Mouse (Mus musculus): ENCODE results near the gene Anp32a. TPM values are rescaled to one million over a fixed set of nuclear protein-coding genes. Genes with fewer than 3 reads are reported as not detected.
A peak's percentile ranks its signal among the peaks of the same experiment; 100 is the strongest.

Anp32a gene
- polyA plus RNA-seq, 1 experiment from 2014 or later: 194 TPM

DNA sequence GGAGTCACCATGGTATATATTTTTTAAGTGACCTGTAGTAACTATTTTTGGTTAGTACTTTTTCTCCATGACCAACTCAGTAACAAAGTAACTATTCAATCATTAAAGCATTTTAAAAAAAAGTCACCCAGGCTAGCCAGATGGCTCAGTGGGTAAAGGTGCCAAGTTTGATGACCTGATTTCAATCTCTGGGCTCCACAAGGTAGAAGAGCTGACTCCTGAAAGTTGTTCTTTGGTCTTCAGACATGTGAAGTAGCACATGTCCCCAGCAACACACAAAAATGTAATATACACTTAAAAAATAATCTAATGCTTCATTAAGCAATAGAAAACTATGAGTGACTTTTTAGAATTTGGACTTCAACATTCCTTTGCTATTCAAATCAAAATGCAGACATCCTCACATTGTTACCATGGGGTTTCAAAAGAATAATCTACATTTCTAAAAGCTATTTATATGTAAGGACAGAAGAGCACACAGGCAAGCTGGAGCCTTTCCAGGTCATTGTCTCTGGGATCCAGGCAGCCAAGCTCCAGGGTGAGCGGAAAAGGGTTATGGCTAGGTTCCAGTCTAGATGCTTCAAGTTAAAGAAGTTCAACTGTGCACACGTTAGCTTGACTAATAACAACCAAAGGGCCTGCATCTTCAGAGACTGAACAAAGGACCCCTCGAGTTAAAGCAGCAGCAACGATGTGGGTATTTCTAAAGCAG is 3.0 kb upstream of the Anp32a start:
- H3K4me1 ChIP-seq (ENCODE audit: control insufficient read depth, insufficient read depth, low read length): peaks cover 3% of the 10 kb centered on the region; the same call in 1 of the 2 replicates
- H3K27ac ChIP-seq (ENCODE audit: low read depth, low read length): no peak overlapping the region
- no peaks in the 10 kb centered on the region for H3K36me3 ChIP-seq (ENCODE audit: control insufficient read depth, insufficient read depth, low read length)
- H3K9ac ChIP-seq (ENCODE audit: low read length): no peak overlapping the region
- H3K9me3 ChIP-seq (ENCODE audit: control insufficient read depth, low read length): peaks cover 3% of the 10 kb centered on the region; the same call in 1 of the 2 replicates
- ATAC-seq (ENCODE audit: low FRiP score): no peak
- no peaks in the 10 kb centered on the region for H3K27me3 ChIP-seq (ENCODE audit: control insufficient read depth, insufficient read depth, low read length)
- H3K4me2 ChIP-seq: no peak overlapping the region
- H3K4me3 ChIP-seq (ENCODE audit: low read depth, low read length): no peak overlapping the region
- no peak for DNase-seq (ENCODE audit: low spot score, missing footprints)
- 77% methylated on average over 4 of the region's 4 CpGs for WGBS

DNA sequence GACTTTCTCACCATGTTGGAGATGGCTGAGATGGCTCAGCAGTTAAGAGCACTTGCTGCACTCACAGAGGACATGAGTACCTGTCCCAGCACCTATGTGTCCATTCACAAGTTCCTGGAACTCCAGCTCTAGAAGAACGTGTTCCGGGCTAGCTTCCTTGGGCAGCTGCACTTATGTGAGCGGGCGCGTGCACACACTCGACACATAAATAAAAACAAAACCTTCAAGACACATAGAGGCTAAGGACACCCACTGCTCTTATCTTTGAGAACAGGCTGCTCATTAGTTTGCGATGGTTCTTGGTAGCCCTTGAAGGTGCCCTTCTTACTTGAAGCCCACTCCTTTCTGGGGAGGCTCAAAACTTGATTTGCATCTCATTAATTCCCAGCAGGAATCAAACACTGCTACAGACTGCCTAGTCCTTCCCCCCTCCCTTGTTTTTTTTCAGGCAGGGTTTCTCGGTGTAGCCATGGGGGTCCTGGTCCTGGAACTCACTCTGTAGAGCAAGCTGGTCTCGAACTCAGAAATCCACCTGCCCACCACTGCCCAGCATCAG is 2.4 kb upstream of the Anp32a start:
- DNase-seq (ENCODE audit: low spot score, missing footprints): no peak
- ATAC-seq (ENCODE audit: low FRiP score): no peak
- no peaks in the 10 kb centered on the region for H3K36me3 ChIP-seq (ENCODE audit: control insufficient read depth, insufficient read depth, low read length)
- H3K4me1 ChIP-seq (ENCODE audit: control insufficient read depth, insufficient read depth, low read length): peaks cover 3% of the 10 kb centered on the region; the same call in 1 of the 2 replicates
- H3K27ac ChIP-seq (ENCODE audit: low read depth, low read length): no peak overlapping the region
- 73% methylated on average over 9 of the region's 9 CpGs for WGBS
- H3K9ac ChIP-seq (ENCODE audit: low read length): no peak overlapping the region
- H3K9me3 ChIP-seq (ENCODE audit: control insufficient read depth, low read length): peaks cover 3% of the 10 kb centered on the region; the same call in 1 of the 2 replicates
- no peak overlapping the region for H3K4me2 ChIP-seq
- no peak overlapping the region for H3K4me3 ChIP-seq (ENCODE audit: low read depth, low read length)
- H3K27me3 ChIP-seq (ENCODE audit: control insufficient read depth, insufficient read depth, low read length): no peaks in the 10 kb centered on the region

DNA sequence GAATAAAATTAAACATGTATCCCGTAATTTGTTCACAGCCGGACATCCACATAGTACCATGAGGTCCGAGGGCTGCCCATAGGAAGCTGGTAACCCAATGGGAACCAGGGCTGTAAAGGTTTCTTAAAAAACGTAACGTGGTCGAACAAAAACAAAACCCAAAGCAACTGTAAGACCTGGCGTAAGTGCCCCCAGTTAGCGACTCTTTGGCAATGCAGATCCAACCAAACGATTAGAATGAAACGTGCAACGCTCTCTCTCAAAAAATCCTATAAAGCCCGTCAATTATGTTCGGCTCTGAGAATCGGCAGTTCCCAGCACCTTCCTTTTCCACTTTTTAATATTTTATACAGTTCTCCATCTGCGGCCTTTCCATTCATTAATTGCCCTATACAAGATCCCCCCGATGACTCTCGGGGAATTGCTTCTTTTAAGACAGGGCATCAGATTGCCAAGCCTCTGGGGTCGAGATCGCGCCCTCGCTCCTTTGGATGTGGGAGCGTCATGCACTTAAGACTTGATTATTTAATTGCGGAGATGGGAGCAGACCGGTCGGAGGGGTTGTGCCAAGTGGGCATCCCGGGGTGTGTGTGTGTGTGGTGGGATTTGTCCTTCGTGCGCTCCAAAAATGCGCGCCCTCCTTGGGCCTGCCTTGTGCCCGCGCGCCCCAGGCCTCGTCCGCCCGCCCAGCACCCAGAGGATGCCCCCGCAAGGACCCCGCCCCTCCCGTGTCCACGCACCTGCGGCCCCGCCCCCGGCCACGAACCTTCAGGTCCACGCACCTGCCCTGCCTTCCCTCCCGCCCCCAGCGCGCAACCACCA is 581 bp upstream of the Anp32a start:
- H3K36me3 ChIP-seq (ENCODE audit: control insufficient read depth, insufficient read depth, low read length): no peaks in the 10 kb centered on the region
- peak overlapping the region; percentile 78 for H3K4me2 ChIP-seq
- no peaks in the 10 kb centered on the region for H3K9me3 ChIP-seq (ENCODE audit: control insufficient read depth, low read length)
- H3K27ac ChIP-seq (ENCODE audit: low read depth, low read length): peak overlapping the region; percentile 97
- H3K4me1 ChIP-seq (ENCODE audit: control insufficient read depth, insufficient read depth, low read length): peaks cover 11% of the 10 kb centered on the region
- ATAC-seq (ENCODE audit: low FRiP score) (peak; percentile 48), DNase-seq (ENCODE audit: low spot score, missing footprints) (peak; percentile 94)
- WGBS: under 1% methylated on average over 46 of the region's 48 CpGs
- H3K9ac ChIP-seq (ENCODE audit: low read length): peak overlapping the region; percentile 100
- peak overlapping the region; percentile 87 for H3K4me3 ChIP-seq (ENCODE audit: low read depth, low read length)
- H3K27me3 ChIP-seq (ENCODE audit: control insufficient read depth, insufficient read depth, low read length): no peaks in the 10 kb centered on the region

DNA sequence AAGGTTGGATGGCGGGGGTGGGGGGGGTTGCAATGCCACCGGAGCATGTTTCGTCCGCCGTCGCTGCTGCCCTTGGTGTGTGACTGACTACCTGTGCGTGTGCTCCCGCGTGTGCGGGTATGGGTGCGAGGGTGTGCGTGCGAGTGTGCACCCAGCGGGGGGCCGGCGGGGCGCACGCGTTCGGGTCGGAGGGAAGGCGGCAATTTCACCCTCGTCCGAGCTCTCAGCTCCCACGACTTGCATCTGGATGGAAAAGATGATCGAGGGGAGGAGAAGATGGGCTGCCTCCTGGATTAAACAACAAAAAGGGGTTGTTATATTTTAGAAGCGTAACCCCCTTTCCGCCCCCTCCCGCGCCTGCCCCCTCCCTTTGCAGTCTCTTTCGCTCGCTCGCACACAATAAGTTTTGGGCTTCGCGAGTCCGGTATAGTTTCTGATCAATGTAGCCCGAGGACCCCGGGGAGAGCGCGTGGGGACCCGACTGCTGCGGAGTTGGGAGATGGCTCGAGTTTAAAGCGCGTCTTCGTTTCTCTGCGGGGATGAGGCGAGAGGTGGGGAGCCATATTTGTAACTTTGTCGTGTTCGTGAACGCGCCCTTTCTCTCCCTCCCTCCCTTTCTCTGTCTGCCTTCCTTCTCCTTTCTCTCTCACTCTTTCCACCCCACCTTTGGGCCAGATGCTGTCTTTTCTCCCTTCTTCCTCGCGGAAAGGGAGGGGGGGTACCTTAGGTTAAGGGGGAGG is 778 bp downstream of the Anp32a start:
- ATAC-seq (ENCODE audit: low FRiP score) (peak; percentile 6; the same call in 1 of the 2 replicates), DNase-seq (ENCODE audit: low spot score, missing footprints) (peak; percentile 96)
- H3K27ac ChIP-seq (ENCODE audit: low read depth, low read length): peak overlapping the region; percentile 97
- no peaks in the 10 kb centered on the region for H3K9me3 ChIP-seq (ENCODE audit: control insufficient read depth, low read length)
- WGBS: 1% methylated on average over 51 of the region's 54 CpGs
- H3K36me3 ChIP-seq (ENCODE audit: control insufficient read depth, insufficient read depth, low read length): no peaks in the 10 kb centered on the region
- H3K4me1 ChIP-seq (ENCODE audit: control insufficient read depth, insufficient read depth, low read length): peaks cover 23% of the 10 kb centered on the region
- peak overlapping the region; percentile 98 for H3K4me2 ChIP-seq
- peak overlapping the region; percentile 87 for H3K4me3 ChIP-seq (ENCODE audit: low read depth, low read length)
- H3K27me3 ChIP-seq (ENCODE audit: control insufficient read depth, insufficient read depth, low read length): no peaks in the 10 kb centered on the region
- H3K9ac ChIP-seq (ENCODE audit: low read length): peak overlapping the region; percentile 100

DNA sequence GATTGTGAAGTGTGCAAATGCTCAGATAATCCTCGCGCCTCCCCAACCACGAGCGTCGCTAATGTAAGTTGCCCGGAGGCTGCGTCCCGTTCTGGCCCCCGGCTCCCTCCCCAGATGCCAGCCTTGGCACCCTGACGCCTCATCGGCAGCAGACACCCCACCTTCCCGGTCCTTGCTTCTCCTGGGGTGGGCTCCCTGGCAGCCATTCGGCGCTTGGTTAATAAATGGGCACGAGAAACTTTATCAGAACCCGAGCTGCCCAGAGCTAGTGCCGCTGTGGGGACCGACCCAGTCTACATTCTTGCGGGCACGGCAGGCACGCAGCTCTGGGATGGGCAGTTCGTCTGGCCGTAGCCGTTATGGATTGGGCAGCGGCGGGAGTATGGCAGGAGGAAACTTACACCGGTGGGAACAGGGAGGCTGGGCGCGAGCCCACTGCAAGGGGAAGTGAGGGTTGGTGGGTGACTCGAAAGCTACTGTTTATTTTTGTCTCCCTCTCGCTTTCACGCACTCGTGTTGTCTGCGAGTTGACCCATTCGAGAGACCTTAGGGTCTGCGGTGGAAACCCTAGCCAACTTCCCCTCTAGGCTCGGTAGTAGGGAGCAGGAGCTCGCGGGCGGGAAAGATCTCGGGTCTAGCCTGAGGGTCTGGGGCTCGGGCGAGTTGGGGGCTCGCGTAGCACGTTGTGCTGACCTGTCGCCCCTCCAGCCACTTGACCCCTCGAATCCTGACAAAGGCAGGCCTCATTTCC is 1.5 kb downstream of the Anp32a start:
- Histone ChIP-seq H3K4me3 (ENCODE audit: low read depth, low read length) (peak overlapping the region; percentile 87), H3K27ac (ENCODE audit: low read depth, low read length) (peak overlapping the region; percentile 97), H3K36me3 (ENCODE audit: control insufficient read depth, insufficient read depth, low read length) (no peaks in the 10 kb centered on the region), H3K9me3 (ENCODE audit: control insufficient read depth, low read length) (no peaks in the 10 kb centered on the region), H3K4me1 (ENCODE audit: control insufficient read depth, insufficient read depth, low read length) (peaks cover 24% of the 10 kb centered on the region), H3K27me3 (ENCODE audit: control insufficient read depth, insufficient read depth, low read length) (no peaks in the 10 kb centered on the region), H3K4me2 (peak overlapping the region; percentile 98), H3K9ac (ENCODE audit: low read length) (peak overlapping the region; percentile 100)
- under 1% methylated on average over 48 of the region's 48 CpGs for WGBS
- ATAC-seq (ENCODE audit: low FRiP score) (peak; percentile 23; the same call in 1 of the 2 replicates), DNase-seq (ENCODE audit: low spot score, missing footprints) (peak; percentile 97)

DNA sequence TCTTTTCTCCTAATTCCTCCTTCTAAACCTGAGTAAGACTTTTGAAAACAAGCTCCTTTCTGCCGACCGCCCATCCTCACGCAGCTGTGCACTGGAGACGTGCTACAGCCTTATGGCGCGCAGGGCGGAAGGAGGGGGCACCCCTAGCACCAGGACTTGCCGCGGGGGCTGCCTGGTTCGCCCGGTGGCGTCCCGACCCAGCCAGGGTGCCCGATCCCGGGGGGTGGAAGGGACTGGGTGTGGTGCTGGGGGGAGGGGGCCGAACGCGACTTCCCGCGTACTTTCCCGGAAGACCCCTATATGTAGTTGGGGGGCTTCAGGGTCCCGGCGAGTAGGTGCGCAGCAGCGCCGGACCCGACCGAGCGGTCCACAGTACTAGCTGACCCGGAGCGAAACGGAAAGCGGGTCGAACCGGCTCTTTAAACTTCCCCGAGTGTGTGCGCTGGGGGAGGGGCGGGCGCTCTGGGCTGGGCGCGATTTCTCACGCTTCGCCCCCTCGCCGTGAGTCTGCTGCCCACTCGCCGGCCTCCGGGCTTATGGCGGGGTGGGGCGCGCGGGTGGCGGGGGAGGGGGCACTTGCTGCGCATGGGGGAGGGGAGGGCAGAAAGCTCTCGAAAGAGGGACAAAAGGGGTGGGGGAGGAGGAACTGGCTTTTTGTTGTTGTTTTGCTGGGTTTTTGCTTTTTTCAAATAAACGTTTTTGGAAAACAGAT is 2.3 kb downstream of the Anp32a start:
- peak overlapping the region; percentile 98 for H3K4me2 ChIP-seq
- H3K9me3 ChIP-seq (ENCODE audit: control insufficient read depth, low read length): no peaks in the 10 kb centered on the region
- H3K4me3 ChIP-seq (ENCODE audit: low read depth, low read length): peak overlapping the region; percentile 87
- DNase-seq (ENCODE audit: low spot score, missing footprints) (peak; percentile 97), ATAC-seq (ENCODE audit: low FRiP score) (peak; percentile 54)
- H3K27ac ChIP-seq (ENCODE audit: low read depth, low read length): peak overlapping the region; percentile 97
- no peaks in the 10 kb centered on the region for H3K27me3 ChIP-seq (ENCODE audit: control insufficient read depth, insufficient read depth, low read length)
- under 1% methylated on average over 52 of the region's 56 CpGs for WGBS
- peaks cover 24% of the 10 kb centered on the region for H3K4me1 ChIP-seq (ENCODE audit: control insufficient read depth, insufficient read depth, low read length)
- peak overlapping the region; percentile 100 for H3K9ac ChIP-seq (ENCODE audit: low read length)
- H3K36me3 ChIP-seq (ENCODE audit: control insufficient read depth, insufficient read depth, low read length): no peaks in the 10 kb centered on the region

DNA sequence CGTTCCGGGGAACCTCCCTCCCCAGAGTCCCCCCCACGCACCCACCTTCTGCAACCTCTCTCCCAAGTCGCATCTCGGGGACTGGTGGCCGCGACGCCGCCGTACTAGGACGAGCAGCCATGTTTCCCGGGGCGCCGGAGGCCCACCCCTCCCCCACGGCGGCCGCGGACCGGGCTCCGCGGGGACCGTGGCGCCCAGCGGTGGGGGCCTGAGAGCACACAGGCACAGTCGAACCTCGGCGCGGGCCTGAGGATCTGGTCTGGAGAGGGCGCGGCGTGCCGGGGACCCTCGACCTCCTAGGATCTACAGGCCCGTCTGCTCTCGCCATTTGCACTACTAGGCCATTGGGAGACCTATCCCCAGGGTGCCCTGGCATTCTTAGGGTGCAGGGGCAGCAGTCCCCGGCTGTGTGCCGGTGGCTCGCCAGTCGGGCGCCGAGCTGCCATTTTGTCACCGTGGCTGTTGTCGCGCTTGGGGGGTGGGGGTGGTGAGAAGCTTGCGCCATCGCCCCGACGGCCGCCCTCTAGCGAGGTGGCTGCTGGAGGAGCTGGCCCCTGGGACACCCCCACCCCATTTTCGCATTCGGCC is 2.9 kb downstream of the Anp32a start:
- peak; percentile 97 for DNase-seq (ENCODE audit: low spot score, missing footprints)

More for the DNA sequence above, 2.9 kb downstream of the Anp32a start:
- H3K4me2 ChIP-seq: peak overlapping the region; percentile 98
- WGBS: under 1% methylated on average over 52 of the region's 52 CpGs
- peak overlapping the region; percentile 87 for H3K4me3 ChIP-seq (ENCODE audit: low read depth, low read length)
- peak overlapping the region; percentile 100 for H3K9ac ChIP-seq (ENCODE audit: low read length)
- peaks cover 24% of the 10 kb centered on the region for H3K4me1 ChIP-seq (ENCODE audit: control insufficient read depth, insufficient read depth, low read length)
- H3K27me3 ChIP-seq (ENCODE audit: control insufficient read depth, insufficient read depth, low read length): no peaks in the 10 kb centered on the region
- H3K27ac ChIP-seq (ENCODE audit: low read depth, low read length): peak overlapping the region; percentile 97
- ATAC-seq (ENCODE audit: low FRiP score): peak; percentile 10; the same call in 1 of the 2 replicates
- H3K36me3 ChIP-seq (ENCODE audit: control insufficient read depth, insufficient read depth, low read length): no peaks in the 10 kb centered on the region
- H3K9me3 ChIP-seq (ENCODE audit: control insufficient read depth, low read length): no peaks in the 10 kb centered on the region

Measured in midbrain, embryonic 11.5 days (tissue).